Mouse (Mus musculus): Measurements from ENCODE around the gene Tchh. TPM values are rescaled to one million over a fixed set of nuclear protein-coding genes. Genes with fewer than 3 reads are reported as not detected.

Gene Tchh
- polyA plus RNA-seq, 1 experiment from 2014 or later = 0.11 TPM

GRCm38 (mm10) chr3:93497131-93497530 lies 55.0 kb downstream of the Tchh start:
- no peaks in the 10 kb centered on the region for H3K9me3 ChIP-seq (replicated peaks)
- no peak overlapping the region for H3K27ac ChIP-seq
- no peak overlapping the region for H3K9ac ChIP-seq
- H3K4me2 ChIP-seq = no peak overlapping the region
- 70% methylated on average over 3 of the region's 3 CpGs for WGBS (ENCODE audit: insufficient replicate concordance)
- no peaks in the 10 kb centered on the region for H3K36me3 ChIP-seq
- no peak overlapping the region for H3K4me3 ChIP-seq
- no peaks in the 10 kb centered on the region for H3K27me3 ChIP-seq (replicated peaks)
- no peak for ATAC-seq
- no peaks in the 10 kb centered on the region for H3K4me1 ChIP-seq

Small RNA genes lying within 50 kb of the gene (microRNA-seq; reads per million reads assigned to microRNA genes)
- not detected for gene Gm22752

Other genes starting within 250 kb of the Tchh start
- gene Flg2, start 245.1 kb upstream of the Tchh start, polyA plus RNA-seq (2016; fragmentation: Nextera tagmentation; extraction: Ambion mirVana) = not detected in 2 replicates
- not detected in 2 replicates for gene Flg, start 168.8 kb upstream of the Tchh start, polyA plus RNA-seq (2016; fragmentation: Nextera tagmentation; extraction: Ambion mirVana)
- gene Hrnr, start 122.6 kb upstream of the Tchh start, polyA plus RNA-seq (2016; fragmentation: Nextera tagmentation; extraction: Ambion mirVana) = not detected in 2 replicates
- 0.05 and 0.06 TPM in 2 replicates for gene Rptn, start 48.6 kb upstream of the Tchh start, polyA plus RNA-seq (2016; fragmentation: Nextera tagmentation; extraction: Ambion mirVana)
- not detected in 2 replicates for gene Tchhl1, start 26.4 kb downstream of the Tchh start, polyA plus RNA-seq (2016; fragmentation: Nextera tagmentation; extraction: Ambion mirVana)
- gene S100a11, start 78.2 kb downstream of the Tchh start, polyA plus RNA-seq (2016; fragmentation: Nextera tagmentation; extraction: Ambion mirVana) = 158 and 165 TPM in 2 replicates
- 87.8 and 91.1 TPM in 2 replicates for gene S100a10, start 112.8 kb downstream of the Tchh start, polyA plus RNA-seq (2016; fragmentation: Nextera tagmentation; extraction: Ambion mirVana)
- gene Tdpoz2, start 210.4 kb downstream of the Tchh start, polyA plus RNA-seq (2016; fragmentation: Nextera tagmentation; extraction: Ambion mirVana) = not detected in 2 replicates
- not detected in 2 replicates for gene Tdpoz1, start 234.0 kb downstream of the Tchh start, polyA plus RNA-seq (2016; fragmentation: Nextera tagmentation; extraction: Ambion mirVana)